Mouse (Mus musculus): ENCODE data around the gene Serpina11. TPM values are rescaled to one million over a fixed set of nuclear protein-coding genes. Genes with fewer than 3 reads are reported as not detected.
A peak's percentile ranks its signal among the peaks of the same experiment; 100 is the strongest.

The Serpina11 gene
- polyA plus RNA-seq, 1 experiment from 2014 or later, result not detected

GRCm38 (mm10) chr12:103999611-104000010 lies 9.9 kb upstream of the Serpina11 start:
- Histone ChIP-seq H3K4me3 (replicated peaks; ENCODE audit: low read length) (no peak overlapping the region), H3K27ac (ENCODE audit: low read length) (no peak overlapping the region), H3K9me3 (ENCODE audit: control insufficient read depth, low read length) (no peaks in the 10 kb centered on the region), H3K4me1 (replicated peaks; ENCODE audit: control insufficient read depth, insufficient read depth, low read length) (no peaks in the 10 kb centered on the region), H3K36me3 (ENCODE audit: control insufficient read depth, insufficient read depth) (no peaks in the 10 kb centered on the region), H3K4me2 (ENCODE audit: low read length) (no peak overlapping the region), H3K27me3 (replicated peaks; ENCODE audit: control insufficient read depth, insufficient read depth, low read length) (no peaks in the 10 kb centered on the region), H3K9ac (replicated peaks; ENCODE audit: low read depth, low read length) (no peak overlapping the region)
- WGBS, result 53% methylated on average over 8 of the region's 8 CpGs
- no peak for ATAC-seq

DNA sequence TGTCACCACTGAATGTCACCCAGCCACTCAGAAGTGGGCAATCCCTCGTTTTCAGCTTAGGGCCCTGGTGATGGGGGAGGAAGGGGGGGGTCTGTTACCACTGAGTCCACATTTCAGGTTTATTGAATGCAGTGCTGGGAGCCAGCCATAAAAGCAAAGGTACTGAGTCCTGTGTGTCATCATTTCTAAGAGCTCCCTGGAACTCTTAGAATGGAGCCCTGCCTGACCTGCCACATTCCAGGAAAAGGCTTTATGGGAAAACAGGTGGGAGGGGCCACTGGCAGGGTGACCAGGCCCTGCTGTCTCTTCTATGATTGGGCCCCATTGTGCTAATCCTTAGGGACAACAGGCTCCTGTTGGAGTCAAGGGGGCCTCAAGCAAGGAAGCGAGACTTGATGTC lies 6.8 kb upstream of the Serpina11 start:
- no peaks in the 10 kb centered on the region for H3K36me3 ChIP-seq (ENCODE audit: control insufficient read depth, insufficient read depth)
- H3K4me1 ChIP-seq (replicated peaks; ENCODE audit: control insufficient read depth, insufficient read depth, low read length), result no peaks in the 10 kb centered on the region
- H3K9ac ChIP-seq (replicated peaks; ENCODE audit: low read depth, low read length), result no peak overlapping the region
- H3K27ac ChIP-seq (ENCODE audit: low read length), result no peak overlapping the region
- H3K9me3 ChIP-seq (ENCODE audit: control insufficient read depth, low read length), result no peaks in the 10 kb centered on the region
- WGBS, result 73% methylated on average over 2 of the region's 2 CpGs
- no peak overlapping the region for H3K4me3 ChIP-seq (replicated peaks; ENCODE audit: low read length)
- no peak for ATAC-seq
- no peak overlapping the region for H3K4me2 ChIP-seq (ENCODE audit: low read length)
- no peaks in the 10 kb centered on the region for H3K27me3 ChIP-seq (replicated peaks; ENCODE audit: control insufficient read depth, insufficient read depth, low read length)

DNA sequence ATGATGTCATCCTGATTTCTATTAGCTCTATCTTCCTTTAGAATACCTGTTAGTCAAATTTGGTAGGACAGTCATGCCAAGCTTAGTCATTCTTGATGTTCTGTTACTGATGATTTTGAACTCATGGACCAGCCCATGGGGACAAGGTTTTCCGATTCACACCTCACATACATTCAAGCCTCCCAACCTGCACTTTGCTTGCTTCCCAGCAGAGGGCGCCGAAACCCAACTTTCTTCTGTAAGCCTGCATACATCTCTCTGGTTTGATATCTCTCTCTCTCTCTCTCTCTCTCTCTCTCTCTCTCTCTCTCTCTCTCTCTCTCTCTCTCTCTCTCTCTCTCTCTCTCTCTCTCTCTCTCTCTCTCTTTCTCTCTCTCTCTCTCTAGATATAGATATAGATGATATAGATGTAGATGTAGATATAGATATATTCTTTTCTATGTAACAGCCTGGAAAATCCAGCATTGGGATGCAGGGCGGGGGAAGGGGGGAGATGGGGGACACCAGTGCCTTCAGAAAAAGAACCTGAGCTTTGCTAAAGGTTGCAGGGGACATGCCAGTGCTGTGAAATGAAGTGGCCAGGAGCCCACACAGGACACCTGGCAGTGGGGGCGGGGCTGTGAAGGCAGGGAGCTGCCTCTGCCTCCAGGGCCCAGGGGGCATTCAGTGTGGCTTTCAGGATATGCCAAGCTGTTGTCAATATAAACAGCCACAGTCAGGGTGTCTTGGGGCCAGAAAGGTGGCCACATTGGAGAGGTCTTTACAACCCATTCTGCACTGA lies 5.7 kb upstream of the Serpina11 start:
- Histone ChIP-seq H3K9me3 (ENCODE audit: control insufficient read depth, low read length) (no peaks in the 10 kb centered on the region), H3K9ac (replicated peaks; ENCODE audit: low read depth, low read length) (no peak overlapping the region), H3K4me1 (replicated peaks; ENCODE audit: control insufficient read depth, insufficient read depth, low read length) (no peaks in the 10 kb centered on the region), H3K4me3 (replicated peaks; ENCODE audit: low read length) (no peak overlapping the region), H3K36me3 (ENCODE audit: control insufficient read depth, insufficient read depth) (no peaks in the 10 kb centered on the region), H3K27ac (ENCODE audit: low read length) (no peak overlapping the region), H3K4me2 (ENCODE audit: low read length) (no peak overlapping the region), H3K27me3 (replicated peaks; ENCODE audit: control insufficient read depth, insufficient read depth, low read length) (no peaks in the 10 kb centered on the region)
- WGBS, result 38% methylated on average over 5 of the region's 5 CpGs
- ATAC-seq, result no peak

GRCm38 (mm10) chr12:103992945-103993344 lies 3.2 kb upstream of the Serpina11 start:
- WGBS, result 82% methylated on average over 7 of the region's 7 CpGs
- Histone ChIP-seq H3K4me2 (ENCODE audit: low read length) (no peak overlapping the region), H3K9ac (replicated peaks; ENCODE audit: low read depth, low read length) (no peak overlapping the region), H3K4me1 (replicated peaks; ENCODE audit: control insufficient read depth, insufficient read depth, low read length) (no peaks in the 10 kb centered on the region), H3K9me3 (ENCODE audit: control insufficient read depth, low read length) (no peaks in the 10 kb centered on the region), H3K36me3 (ENCODE audit: control insufficient read depth, insufficient read depth) (no peaks in the 10 kb centered on the region), H3K27ac (ENCODE audit: low read length) (no peak overlapping the region), H3K27me3 (replicated peaks; ENCODE audit: control insufficient read depth, insufficient read depth, low read length) (no peaks in the 10 kb centered on the region), H3K4me3 (replicated peaks; ENCODE audit: low read length) (no peak overlapping the region)
- no peak for ATAC-seq

- 75% methylated on average over 2 of the region's 2 CpGs for WGBS
- H3K4me1 ChIP-seq (replicated peaks; ENCODE audit: control insufficient read depth, insufficient read depth, low read length), result no peaks in the 10 kb centered on the region
Observed at GRCm38 (mm10) chr12:103989514-103989767, 316 bp downstream of the Serpina11 start.

GRCm38 (mm10) chr12:103988754-103989513 lies 823 bp downstream of the Serpina11 start:
- Histone ChIP-seq H3K4me2 (ENCODE audit: low read length) (no peak overlapping the region), H3K9ac (replicated peaks; ENCODE audit: low read depth, low read length) (no peak overlapping the region), H3K36me3 (ENCODE audit: control insufficient read depth, insufficient read depth) (no peaks in the 10 kb centered on the region), H3K27me3 (replicated peaks; ENCODE audit: control insufficient read depth, insufficient read depth, low read length) (no peaks in the 10 kb centered on the region), H3K4me1 (replicated peaks; ENCODE audit: control insufficient read depth, insufficient read depth, low read length) (no peaks in the 10 kb centered on the region), H3K9me3 (ENCODE audit: control insufficient read depth, low read length) (no peaks in the 10 kb centered on the region), H3K27ac (ENCODE audit: low read length) (no peak overlapping the region), H3K4me3 (replicated peaks; ENCODE audit: low read length) (no peak overlapping the region)
- no peak for ATAC-seq
- 69% methylated on average over 14 of the region's 14 CpGs for WGBS

More at GRCm38 (mm10) chr12:103989514-103989767, 316 bp downstream of the Serpina11 start:
- no peaks in the 10 kb centered on the region for H3K9me3 ChIP-seq (ENCODE audit: control insufficient read depth, low read length)
- no peak overlapping the region for H3K27ac ChIP-seq (ENCODE audit: low read length)
- no peak overlapping the region for H3K4me2 ChIP-seq (ENCODE audit: low read length)
- H3K36me3 ChIP-seq (ENCODE audit: control insufficient read depth, insufficient read depth), result no peaks in the 10 kb centered on the region
- no peak overlapping the region for H3K4me3 ChIP-seq (replicated peaks; ENCODE audit: low read length)
- H3K27me3 ChIP-seq (replicated peaks; ENCODE audit: control insufficient read depth, insufficient read depth, low read length), result no peaks in the 10 kb centered on the region
- no peak overlapping the region for H3K9ac ChIP-seq (replicated peaks; ENCODE audit: low read depth, low read length)
- no peak for ATAC-seq

DNA sequence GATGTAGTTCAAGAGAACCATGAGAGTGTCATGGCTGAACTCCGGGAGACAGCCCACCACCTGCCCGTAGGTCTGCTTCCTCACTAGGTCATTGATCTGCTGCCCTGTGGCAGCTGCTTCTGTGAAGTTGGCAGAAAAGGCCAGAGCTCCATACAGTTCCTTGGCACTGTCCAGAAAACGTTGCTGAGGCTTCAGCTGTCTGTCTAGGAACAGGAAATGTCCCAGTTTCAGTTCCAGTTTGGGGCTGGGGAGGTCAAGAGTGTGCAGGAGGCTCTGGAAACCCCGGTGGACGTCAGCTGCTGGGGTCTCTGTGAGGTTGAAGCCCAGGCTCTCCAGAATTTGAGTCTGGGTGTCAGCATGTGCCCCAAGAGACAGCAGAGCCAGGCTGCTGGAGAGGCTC lies 3.9 kb downstream of the Serpina11 start:
- H3K27ac ChIP-seq (ENCODE audit: low read length), result no peak overlapping the region
- ATAC-seq, result no peak
- no peaks in the 10 kb centered on the region for H3K27me3 ChIP-seq (replicated peaks; ENCODE audit: control insufficient read depth, insufficient read depth, low read length)
- WGBS, result 65% methylated on average over 5 of the region's 5 CpGs
- no peak overlapping the region for H3K9ac ChIP-seq (replicated peaks; ENCODE audit: low read depth, low read length)
- H3K36me3 ChIP-seq (ENCODE audit: control insufficient read depth, insufficient read depth), result no peaks in the 10 kb centered on the region
- no peaks in the 10 kb centered on the region for H3K4me1 ChIP-seq (replicated peaks; ENCODE audit: control insufficient read depth, insufficient read depth, low read length)
- no peaks in the 10 kb centered on the region for H3K9me3 ChIP-seq (ENCODE audit: control insufficient read depth, low read length)
- no peak overlapping the region for H3K4me2 ChIP-seq (ENCODE audit: low read length)
- no peak overlapping the region for H3K4me3 ChIP-seq (replicated peaks; ENCODE audit: low read length)

DNA sequence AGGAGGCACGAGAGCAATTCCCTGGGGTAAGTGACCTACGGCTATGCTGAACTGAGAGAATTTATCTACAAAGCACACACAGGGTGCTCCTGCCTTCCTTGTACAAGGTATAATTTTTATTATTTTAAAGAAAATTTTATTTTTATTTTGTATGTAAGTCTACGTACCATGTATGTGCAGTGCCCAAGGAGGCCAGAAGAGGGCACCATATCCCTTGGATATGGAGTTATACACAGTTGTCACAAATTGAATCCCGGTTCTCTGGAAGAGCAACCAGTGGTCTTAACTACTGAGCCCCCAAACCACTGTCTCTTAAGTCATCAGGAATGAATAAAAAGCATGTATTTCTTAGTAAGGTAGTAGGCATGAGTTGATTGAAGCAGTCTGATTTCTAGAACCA lies 4.8 kb downstream of the Serpina11 start:
- H3K4me3 ChIP-seq (replicated peaks; ENCODE audit: low read length), result no peak overlapping the region
- ATAC-seq, result no peak
- H3K9me3 ChIP-seq (ENCODE audit: control insufficient read depth, low read length), result no peaks in the 10 kb centered on the region
- no peaks in the 10 kb centered on the region for H3K36me3 ChIP-seq (ENCODE audit: control insufficient read depth, insufficient read depth)
- H3K4me1 ChIP-seq (replicated peaks; ENCODE audit: control insufficient read depth, insufficient read depth, low read length), result no peaks in the 10 kb centered on the region
- no peak overlapping the region for H3K9ac ChIP-seq (replicated peaks; ENCODE audit: low read depth, low read length)
- H3K4me2 ChIP-seq (ENCODE audit: low read length), result no peak overlapping the region
- no peaks in the 10 kb centered on the region for H3K27me3 ChIP-seq (replicated peaks; ENCODE audit: control insufficient read depth, insufficient read depth, low read length)
- 68% methylated on average over 4 of the region's 4 CpGs for WGBS
- no peak overlapping the region for H3K27ac ChIP-seq (ENCODE audit: low read length)

- H3K4me2 ChIP-seq (ENCODE audit: low read length), result no peak overlapping the region
- no peaks in the 10 kb centered on the region for H3K9me3 ChIP-seq (ENCODE audit: control insufficient read depth, low read length)
- H3K4me1 ChIP-seq (replicated peaks; ENCODE audit: control insufficient read depth, insufficient read depth, low read length), result no peaks in the 10 kb centered on the region
- no peaks in the 10 kb centered on the region for H3K27me3 ChIP-seq (replicated peaks; ENCODE audit: control insufficient read depth, insufficient read depth, low read length)
- ATAC-seq, result peak; percentile 84
- WGBS, result 74% methylated on average over 7 of the region's 7 CpGs
- H3K36me3 ChIP-seq (ENCODE audit: control insufficient read depth, insufficient read depth), result no peaks in the 10 kb centered on the region
- H3K27ac ChIP-seq (ENCODE audit: low read length), result peak overlapping the region; percentile 63
- no peak overlapping the region for H3K9ac ChIP-seq (replicated peaks; ENCODE audit: low read depth, low read length)
- no peak overlapping the region for H3K4me3 ChIP-seq (replicated peaks; ENCODE audit: low read length)
Observed at GRCm38 (mm10) chr12:103981646-103982360, 8.0 kb downstream of the Serpina11 start.

Data from forebrain, embryonic 16.5 days (tissue).